Mouse (Mus musculus) liver, embryonic 13.5 days (tissue): ENCODE measurements around the gene Mtmr6. TPM values are rescaled to one million over a fixed set of nuclear protein-coding genes. Genes with fewer than 3 reads are reported as not detected.

Experiments used
- microRNA counts: library from miRNA; unstranded; fragments of <30 nt; microRNA quantifications from one replicate; lab custom pipeline; 2016
- microRNA-seq: library from miRNA; unstranded; fragments of <30 nt; microRNA quantifications from one replicate; pipeline ENCODE4, GENCODE M21; 2016
- polyA plus RNA-seq: library from polyadenylated mRNA; unstranded; fragments of >200 nt; fragmentation: Nextera tagmentation; extraction: Ambion mirVana; gene quantifications from 2 replicates; pipeline ENCODE4 v1.2.1, GENCODE M21; 2015

The Mtmr6 gene
- polyA plus RNA-seq, 1 experiment from 2014 or later: 13.4 TPM

MicroRNAs within 50 kb of the gene (microRNA counts, 519-probe panel; counts per million panel counts)
- 114 counts per million for microRNA mmu-miR-719 (lab: Ali Mortazavi, UCI)

Small RNA genes within 50 kb of the gene (microRNA-seq; reads per million reads assigned to microRNA genes)
- not detected for gene Mir719

Other genes with a start within 250 kb of the Mtmr6 start
- 1.8 and 2.4 TPM in 2 replicates for gene Atp8a2, start 68.0 kb upstream of the Mtmr6 start, polyA plus RNA-seq
- gene Nupl1, start 13.8 kb upstream of the Mtmr6 start, polyA plus RNA-seq: not detected in 2 replicates
- gene Gm49336, start 13.7 kb upstream of the Mtmr6 start, polyA plus RNA-seq: 33.3 and 43.3 TPM in 2 replicates
- 0.22 and 0.24 TPM in 2 replicates for gene Amer2, start 108.0 kb downstream of the Mtmr6 start, polyA plus RNA-seq